Mouse (Mus musculus): ENCODE results near the gene Cep83. TPM values are rescaled to one million over a fixed set of nuclear protein-coding genes. Genes with fewer than 3 reads are reported as not detected.
"Not testable (repeated sequence)": the region's sequence is repeated elsewhere in the genome, so short reads cannot be mapped to it uniquely, and the experiment has no call there.

Cep83 gene
- 67.1 and 67.2 TPM in 2 replicates for total RNA-seq (2015)
- total RNA-seq (2017) = 70.5 and 87.7 TPM in 2 replicates

GRCm38 (mm10) chr10:94688420-94689175 is at the start of gene Cep83:
Gene Cep83 (plus strand): TSS chr10:94688654.
- ATAC-seq (replicated peaks; ENCODE audit: poor library complexity) = peak; percentile 85

GRCm38 (mm10) chr10:94639281-94639680 is 49.2 kb upstream of the Cep83 start:
- ATAC-seq (replicated peaks; ENCODE audit: poor library complexity) = peak; percentile 92

GRCm38 (mm10) chr10:94640067-94640466 is 48.4 kb upstream of the Cep83 start:
- peak; percentile 68 for ATAC-seq (replicated peaks; ENCODE audit: poor library complexity)

- no peak for ATAC-seq (replicated peaks; ENCODE audit: poor library complexity)
These were observed 24.4 kb upstream of the Cep83 start for GRCm38 (mm10) chr10:94664036-94664435.

GRCm38 (mm10) chr10:94664455-94664854 is 24.0 kb upstream of the Cep83 start:
- no peak for ATAC-seq (replicated peaks; ENCODE audit: poor library complexity)

GRCm38 (mm10) chr10:94668147-94668546 is 20.3 kb upstream of the Cep83 start:
- no peak for ATAC-seq (replicated peaks; ENCODE audit: poor library complexity)

GRCm38 (mm10) chr10:94687801-94688419 is 544 bp upstream of the Cep83 start:
- ATAC-seq (replicated peaks; ENCODE audit: poor library complexity) = peak; percentile 66

GRCm38 (mm10) chr10:94689176-94689510 is 689 bp downstream of the Cep83 start:
- 0 out of 2 replicates have a peak, but pooled peaks have one; percentile 13 for ATAC-seq (replicated peaks; ENCODE audit: poor library complexity)

- ATAC-seq (replicated peaks; ENCODE audit: poor library complexity) = peak; percentile 23
These were observed 1.9 kb downstream of the Cep83 start for GRCm38 (mm10) chr10:94690376-94690775.

- ATAC-seq (replicated peaks; ENCODE audit: poor library complexity) = no peak
These were observed 3.7 kb downstream of the Cep83 start for GRCm38 (mm10) chr10:94692163-94692562.

- ATAC-seq (replicated peaks; ENCODE audit: poor library complexity) = peak; percentile 71
These were observed 17.3 kb downstream of the Cep83 start for GRCm38 (mm10) chr10:94705643-94706258.

- ATAC-seq (replicated peaks; ENCODE audit: poor library complexity) = 0 out of 2 replicates have a peak, but pooled peaks have one; percentile 14
These were observed 18.2 kb downstream of the Cep83 start for GRCm38 (mm10) chr10:94706695-94707094.

- ATAC-seq (replicated peaks; ENCODE audit: poor library complexity) = no peak
These were observed 21.3 kb downstream of the Cep83 start for GRCm38 (mm10) chr10:94709622-94710319.

GRCm38 (mm10) chr10:94710320-94710695 is 21.9 kb downstream of the Cep83 start:
- no peak for ATAC-seq (replicated peaks; ENCODE audit: poor library complexity)

GRCm38 (mm10) chr10:94720300-94720699 is 31.8 kb downstream of the Cep83 start:
- no peak for ATAC-seq (replicated peaks; ENCODE audit: poor library complexity)

- ATAC-seq (replicated peaks; ENCODE audit: poor library complexity) = not testable (repeated sequence)
These were observed 39.6 kb downstream of the Cep83 start for GRCm38 (mm10) chr10:94728053-94728452.

GRCm38 (mm10) chr10:94730445-94730844 is 42.0 kb downstream of the Cep83 start:
- ATAC-seq (replicated peaks; ENCODE audit: poor library complexity) = no peak

- ATAC-seq (replicated peaks; ENCODE audit: poor library complexity) = peak; percentile 77
These were observed 46.4 kb downstream of the Cep83 start for GRCm38 (mm10) chr10:94734829-94735228.

- ATAC-seq (replicated peaks; ENCODE audit: poor library complexity) = no peak
These were observed 51.8 kb downstream of the Cep83 start for GRCm38 (mm10) chr10:94740221-94740620.

GRCm38 (mm10) chr10:94741459-94741858 is 53.0 kb downstream of the Cep83 start:
- no peak for ATAC-seq (replicated peaks; ENCODE audit: poor library complexity)

GRCm38 (mm10) chr10:94747011-94747410 is 58.6 kb downstream of the Cep83 start:
- no peak for ATAC-seq (replicated peaks; ENCODE audit: poor library complexity)

Data from megakaryocyte progenitor cell, adult 5-6 weeks (primary cell).